Mouse (Mus musculus) monocyte, adult 59 days (primary cell): ENCODE data around the gene Kndc1. TPM values are rescaled to one million over a fixed set of nuclear protein-coding genes. Genes with fewer than 3 reads are reported as not detected.

ENCODE experiments used
- total RNA-seq, 2 experiments: library from RNA; stranded (reverse); gene quantifications; one replicate each; pipeline ENCODE4 v1.2.4; 2023

Gene Kndc1
- total RNA-seq: under 1 TPM in 1 of 2 experiments, not detected in 1; 0.21 TPM

DNA sequence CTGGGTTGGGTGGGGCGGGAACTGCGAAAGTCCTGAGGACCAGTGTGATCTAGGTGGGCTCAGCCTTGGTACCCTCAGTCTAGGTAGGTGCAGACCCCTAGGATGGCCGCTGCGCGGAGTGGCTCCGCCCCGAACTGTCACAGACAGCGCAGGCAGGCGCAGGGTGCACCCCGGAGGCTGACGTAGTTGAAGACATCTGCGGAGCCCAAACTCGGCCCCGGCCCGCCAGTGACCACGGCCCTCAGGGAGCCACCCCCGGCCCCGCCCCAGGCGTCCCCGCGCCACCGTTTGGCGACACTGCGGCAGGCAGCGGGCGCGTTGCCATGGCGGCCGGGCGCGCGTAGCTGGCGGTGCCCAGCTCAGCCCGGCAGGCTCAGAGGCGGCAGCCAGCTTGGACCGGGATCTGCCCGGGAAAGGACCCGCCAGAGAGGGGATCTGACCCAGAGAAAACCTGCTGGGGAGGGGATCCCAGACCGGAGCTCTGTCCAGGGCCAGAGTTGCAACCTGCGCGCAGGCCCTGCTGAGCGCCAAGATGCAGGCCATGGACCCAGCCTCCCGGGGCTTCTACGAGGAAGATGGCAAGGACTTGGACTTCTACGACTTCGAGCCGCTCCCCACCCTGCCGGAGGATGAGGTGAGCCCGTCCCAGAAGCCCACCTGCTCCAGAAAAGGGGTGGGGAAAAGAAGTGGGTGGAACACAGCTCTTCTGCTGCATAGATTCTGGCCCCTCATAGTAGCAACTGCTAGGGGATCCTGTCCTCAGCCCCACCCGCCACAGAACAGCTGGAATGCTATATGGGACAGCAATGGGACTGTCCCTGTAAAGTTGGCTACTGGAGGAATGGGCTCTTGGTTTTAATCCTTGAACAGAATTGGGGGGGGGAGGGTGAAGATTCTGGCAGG, at the start of gene Kndc1:
Gene Kndc1 (plus strand): TSS at position 42 of the 903 bp plus-strand sequence.

DNA sequence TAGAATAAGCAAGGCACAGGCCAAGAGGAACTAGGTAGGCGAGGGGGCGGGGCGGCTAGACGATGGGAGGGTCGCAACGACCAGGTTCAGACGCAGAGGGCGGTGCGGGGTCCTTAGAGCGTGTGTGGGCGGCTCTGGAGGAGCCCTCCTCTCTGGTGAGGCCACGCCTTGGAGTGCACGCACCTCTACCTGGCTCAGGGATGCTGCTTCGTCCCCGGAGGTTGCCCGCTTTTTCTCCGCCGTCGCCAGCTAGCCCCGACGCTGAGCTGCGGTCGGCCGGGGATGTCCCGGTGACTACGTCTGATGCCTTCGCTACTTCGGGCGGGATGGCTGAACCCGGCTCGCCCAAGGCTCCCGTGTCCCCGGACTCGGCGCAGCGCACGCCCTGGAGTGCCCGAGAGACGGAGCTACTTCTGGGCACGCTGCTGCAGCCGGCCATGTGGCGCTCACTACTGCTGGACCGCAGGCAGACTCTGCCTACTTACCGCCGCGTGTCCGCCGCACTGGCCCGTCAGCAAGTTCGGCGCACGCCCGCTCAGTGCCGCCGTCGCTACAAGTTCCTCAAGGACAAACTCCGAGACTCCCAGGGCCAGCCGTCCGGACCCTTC, 49.3 kb downstream of the Kndc1 start, which contains the start of gene Utf1:
Gene Utf1 (plus strand): TSS at position 116 of the 608 bp plus-strand sequence.

DNA sequence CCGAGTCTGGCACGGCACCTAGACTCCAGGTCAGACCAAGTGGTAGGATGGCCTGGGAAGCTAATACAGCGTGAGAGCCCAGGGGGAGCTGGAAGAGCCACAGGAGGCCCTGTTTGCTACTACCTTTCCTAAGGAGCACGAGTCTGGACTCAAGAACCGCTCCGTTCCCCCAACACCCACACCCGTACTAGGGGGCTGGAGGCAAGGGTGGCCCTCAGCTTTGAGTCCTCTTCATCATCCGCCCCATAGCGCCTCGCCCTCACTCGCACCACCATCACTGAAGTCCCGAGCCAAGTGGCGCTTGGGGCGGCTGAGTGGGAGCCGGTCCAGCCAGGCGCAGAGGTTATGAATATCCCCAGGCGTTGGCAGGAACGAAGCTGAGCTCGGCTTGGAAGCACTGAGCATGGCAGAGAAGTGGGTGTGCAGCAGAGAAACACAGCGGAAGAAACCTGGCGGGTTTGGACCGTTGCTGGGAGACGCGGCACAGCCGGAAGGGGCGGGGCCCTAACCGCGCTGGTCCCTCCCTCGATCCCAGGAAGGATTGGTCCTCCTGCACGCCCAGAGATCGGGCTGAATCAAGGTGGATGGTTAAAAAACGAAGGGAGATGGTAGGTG, 83.9 kb downstream of the Kndc1 start, which contains the start of gene 6430531B16Rik:
Gene 6430531B16Rik (minus strand): TSS at position 478 of the 615 bp plus-strand sequence.

Other genes starting within 250 kb of the Kndc1 start
- gene Cfap46, start 210.9 kb upstream of the Kndc1 start, total RNA-seq: not detected
- not detected for gene Adgra1, start 60.5 kb upstream of the Kndc1 start, total RNA-seq
- gene Utf1, start 49.1 kb downstream of the Kndc1 start, total RNA-seq: under 1 TPM in 1 of 2 experiments, not detected in 1; 0.52 TPM
- gene 6430531B16Rik, start 84.1 kb downstream of the Kndc1 start, total RNA-seq: under 1 TPM; 0.55 to 0.81 TPM
- gene Adam8, start 97.9 kb downstream of the Kndc1 start, total RNA-seq: 10 to 100 TPM; 20.2 to 22.0 TPM
- gene Zfp511, start 141.7 kb downstream of the Kndc1 start, total RNA-seq: 10 to 100 TPM; 26.8 to 27.1 TPM
- 10 to 100 TPM; 19.9 to 23.2 TPM for gene Tubgcp2, start 142.0 kb downstream of the Kndc1 start, total RNA-seq
- gene Msx3, start 154.4 kb downstream of the Kndc1 start, total RNA-seq: not detected
- not detected for gene Caly, start 187.9 kb downstream of the Kndc1 start, total RNA-seq
- not detected for gene Prap1, start 198.7 kb downstream of the Kndc1 start, total RNA-seq
- gene Fuom, start 207.7 kb downstream of the Kndc1 start, total RNA-seq: 10 to 100 TPM in 1 of 2 experiments, 1 to 10 TPM in 1; 9.3 to 11.9 TPM
- gene Paox, start 221.1 kb downstream of the Kndc1 start, total RNA-seq: 10 to 100 TPM; 18.6 to 26.3 TPM
- 10 to 100 TPM; 46.0 to 50.2 TPM for gene Echs1, start 221.8 kb downstream of the Kndc1 start, total RNA-seq
- 10 to 100 TPM in 1 of 2 experiments, 1 to 10 TPM in 1; 8.7 to 10.9 TPM for gene Mtg1, start 242.9 kb downstream of the Kndc1 start, total RNA-seq